ENCODE assay signal across 18 mouse cellular contexts in genomic region chr16:97504793-97505192, GRCm38 (mm10). TPM values are rescaled to one million over a fixed set of nuclear protein-coding genes. Genes with fewer than 3 reads are reported as not detected.
"Had no signal": no experiment of that assay in that cellular context is flagged by ENCODE, and none has a peak within 500 bp of the region (broad histone marks: within the 10 kb centered on the region; RNA-seq: fewer than 3 reads in every experiment).

No protein-coding gene starts in this region.

- H3K9ac ChIP-seq: liver, embryonic 15.5 days; neural tube, embryonic 15.5 days had no signal

- H3K27me3 ChIP-seq: liver, embryonic 15.5 days; neural tube, embryonic 15.5 days had no signal

- H3K4me2 ChIP-seq: liver, embryonic 11.5 days; liver, embryonic 15.5 days; neural tube, embryonic 15.5 days had no signal

- H3K4me1 ChIP-seq: limb, embryonic 10.5 days; liver, embryonic 15.5 days; midbrain, embryonic 10.5 days; neural tube, embryonic 15.5 days had no signal

- DNase-seq: kidney, adult 18-20 months; lung, adult 2 months; lung, postnatal 4 days; midbrain, embryonic 14.5 days; spleen, adult 18-20 months; thymus, adult 18-20 months; thymus, postnatal 25 days had no signal

- H3K4me3 ChIP-seq: left cerebral cortex, adult 2 months; limb, embryonic 10.5 days; liver, embryonic 15.5 days; midbrain, embryonic 10.5 days; myocyte; neural tube, embryonic 15.5 days had no signal

- H3K9me3 ChIP-seq: limb, embryonic 10.5 days; liver, embryonic 15.5 days; midbrain, embryonic 10.5 days; neural tube, embryonic 15.5 days had no signal

- H3K27ac ChIP-seq: left cerebral cortex, adult 2 months; limb, embryonic 10.5 days; liver, embryonic 15.5 days; midbrain, embryonic 10.5 days; neural tube, embryonic 15.5 days had no signal

- ATAC-seq: lung, postnatal 0 days had no signal

- H3K36me3 ChIP-seq: limb, embryonic 10.5 days; liver, embryonic 15.5 days; midbrain, embryonic 10.5 days; neural tube, embryonic 15.5 days had no signal

RNA-seq across cellular contexts. Expression of gene Fam3b, which starts 9.8 kb away (rescaled TPM):
- polyA plus RNA-seq: kidney, embryonic 16.5 days; limb, embryonic 10.5 days; limb, embryonic 14.5 days; liver, embryonic 11.5 days; liver, embryonic 15.5 days; midbrain, embryonic 10.5 days; midbrain, embryonic 14.5 days; myocyte; neural tube, embryonic 11.5 days; neural tube, embryonic 15.5 days had no signal

RNA-seq across cellular contexts. Expression of gene Mx1, which starts 42.1 kb away (rescaled TPM):
- polyA plus RNA-seq: kidney, embryonic 16.5 days; limb, embryonic 10.5 days; midbrain, embryonic 10.5 days; neural tube, embryonic 11.5 days had no signal
